Mouse (Mus musculus): ENCODE data around the gene Ampd2.

DNA sequence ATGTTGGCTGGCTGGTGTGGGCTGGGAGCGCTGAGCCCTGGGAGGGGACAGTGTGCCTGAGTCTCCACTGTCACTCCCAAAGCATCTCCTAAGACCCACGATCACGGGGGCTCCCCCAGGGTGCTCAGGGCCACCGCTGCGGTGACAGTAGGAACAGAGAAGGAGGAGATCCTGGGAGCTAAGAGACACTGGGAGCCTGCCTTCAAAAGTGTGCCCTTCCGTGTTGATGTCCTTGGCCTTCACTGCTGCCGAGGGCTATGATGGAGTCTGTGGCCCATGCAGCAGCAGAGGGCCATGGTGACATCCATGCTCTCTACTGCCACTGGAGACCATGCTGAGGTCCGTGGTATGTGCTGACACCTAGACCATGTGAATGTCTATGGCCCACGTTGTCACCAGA, 20.9 kb downstream of the Ampd2 start:
- TF ChIP-seq POLR2A (IDR thresholded peaks at IDR 0.05; ENCODE audit: control insufficient read depth in 1 of 2, insufficient read depth in 1 of 2, low read depth in 1 of 2, low read length in 2 of 2, poor library complexity in 1 of 2), result no peak
- no peak for TF ChIP-seq TCF12 (IDR thresholded peaks at IDR 0.05; ENCODE audit: low read depth, low read length)
- TF ChIP-seq MAFK (IDR thresholded peaks at IDR 0.05; ENCODE audit: borderline replicate concordance, low read depth, low read length), result no peak
- TF ChIP-seq MEF2A (IDR thresholded peaks at IDR 0.05; ENCODE audit: extremely low read depth, insufficient replicate concordance, low read depth, low read length, poor library complexity, severe bottlenecking), result no peak
- no peak for TF ChIP-seq TBP (IDR thresholded peaks at IDR 0.05; ENCODE audit: low read depth, low read length)
- no peak for TF ChIP-seq CTCF (IDR thresholded peaks at IDR 0.05 in 2 of 3, conservative IDR thresholded peaks at IDR 0.05 in 1 of 3; ENCODE audit: control insufficient read depth in 1 of 3, insufficient read depth in 1 of 3, low read depth in 2 of 3, low read length in 3 of 3, poor library complexity in 1 of 3, severe bottlenecking in 1 of 3)
